Mouse (Mus musculus): ENCODE data around the gene Ppp2r5a. TPM values are rescaled to one million over a fixed set of nuclear protein-coding genes. Genes with fewer than 3 reads are reported as not detected.

Gene Ppp2r5a
- 506 TPM for polyA plus RNA-seq (2017; shearing (Covaris generic))

GRCm38 (mm10) chr1:191403074-191403473 is at the start of gene Ppp2r5a:
Gene Ppp2r5a, minus strand, starts transcription at chr1:191403272.

GRCm38 (mm10) chr1:191325726-191326232 is 77.3 kb downstream of the Ppp2r5a start, which contains the start of gene Tmem206:
Gene Tmem206, plus strand, starts transcription at chr1:191325912.

GRCm38 (mm10) chr1:191317591-191318196 is 85.4 kb downstream of the Ppp2r5a start, which contains the start of gene Nenf:
Gene Nenf, minus strand, starts transcription at chr1:191318194.

Other genes starting within 250 kb of the Ppp2r5a start
- not detected for gene Fam71a, start 238.5 kb downstream of the Ppp2r5a start, polyA plus RNA-seq (2017; shearing (Covaris generic))
- gene Atf3, start 185.2 kb downstream of the Ppp2r5a start, polyA plus RNA-seq (2017; shearing (Covaris generic)), result 0.75 TPM
- 6.0 TPM for gene Nenf, start 85.1 kb downstream of the Ppp2r5a start, polyA plus RNA-seq (2017; shearing (Covaris generic))
- 13.4 TPM for gene Tmem206, start 77.4 kb downstream of the Ppp2r5a start, polyA plus RNA-seq (2017; shearing (Covaris generic))
- gene Dtl, start 172.3 kb upstream of the Ppp2r5a start, polyA plus RNA-seq (2017; shearing (Covaris generic)), result 3.1 TPM
- gene Ints7, start 172.4 kb upstream of the Ppp2r5a start, polyA plus RNA-seq (2017; shearing (Covaris generic)), result 55.0 TPM